Mouse (Mus musculus) hindbrain, embryonic 15.5 days (tissue): Measurements from ENCODE around the gene 4930432K21Rik. TPM values are rescaled to one million over a fixed set of nuclear protein-coding genes. Genes with fewer than 3 reads are reported as not detected.

Experiments used
- ATAC-seq: fragments of 200-750 bp; cut with Nextera tagmentation; 2 replicates; pipeline ENCODE4 v1.8.0; 2017; ENCODE audit warnings: low read depth, moderate number of reproducible peaks, moderate TSS enrichment; ENCODE audit not compliant: low FRiP score
- H3K27ac ChIP-seq: fragments of 300-500 bp; sonication (generic); replicated peaks from 2 replicates; pipeline ENCODE4 v1.5.1; 2015; ENCODE audit warnings: mild to moderate bottlenecking, inconsistent platforms
- H3K27me3 ChIP-seq: fragments of 300-500 bp; sonication (generic); 2 replicates; pipeline ENCODE4 v1.6.1; 2015; ENCODE audit warnings: control low read depth, inconsistent platforms
- H3K36me3 ChIP-seq: fragments of 300-500 bp; sonication (generic); 2 replicates; pipeline ENCODE4 v1.6.1; 2015; ENCODE audit warnings: control low read depth, inconsistent platforms
- H3K4me1 ChIP-seq: fragments of 300-500 bp; sonication (generic); replicated peaks from 2 replicates; pipeline ENCODE4 v1.6.1; 2015; ENCODE audit warnings: control low read depth, inconsistent platforms
- H3K4me2 ChIP-seq: fragments of 300-500 bp; sonication (generic); 2 replicates; pipeline ENCODE4 v1.6.1; 2015; ENCODE audit warnings: moderate library complexity, mild to moderate bottlenecking, inconsistent platforms
- H3K4me3 ChIP-seq: fragments of 300-500 bp; sonication (generic); 2 replicates; pipeline ENCODE4 v1.5.1; 2015; ENCODE audit warnings: mild to moderate bottlenecking, inconsistent platforms
- H3K9ac ChIP-seq: fragments of 300-500 bp; sonication (generic); 2 replicates; pipeline ENCODE4 v1.6.1; 2015; ENCODE audit warnings: inconsistent platforms
- H3K9me3 ChIP-seq: fragments of 300-500 bp; sonication (generic); 2 replicates; pipeline ENCODE4 v1.6.1; 2016; ENCODE audit warnings: control low read depth, inconsistent platforms
- WGBS: fragments of 180-500 bp; shearing (Covaris S2); methylation state at CpG from one replicate; pipeline ENCODE4 v1.1.7; 2015; 5-methylcytosine and 5-hydroxymethylcytosine counted together
- microRNA counts: library from miRNA; unstranded; fragments of <30 nt; microRNA quantifications from one replicate; lab custom pipeline; 2016
- microRNA-seq: library from miRNA; unstranded; fragments of <30 nt; microRNA quantifications from one replicate; pipeline ENCODE4, GENCODE M21; 2016
- polyA plus RNA-seq: library from polyadenylated mRNA; unstranded; fragments of >200 nt; fragmentation: Nextera tagmentation; extraction: Ambion mirVana; gene quantifications from 2 replicates; pipeline ENCODE4 v1.2.1, GENCODE M21; 2015

4930432K21Rik gene
- polyA plus RNA-seq, 1 experiment from 2014 or later: 2.3 TPM

DNA sequence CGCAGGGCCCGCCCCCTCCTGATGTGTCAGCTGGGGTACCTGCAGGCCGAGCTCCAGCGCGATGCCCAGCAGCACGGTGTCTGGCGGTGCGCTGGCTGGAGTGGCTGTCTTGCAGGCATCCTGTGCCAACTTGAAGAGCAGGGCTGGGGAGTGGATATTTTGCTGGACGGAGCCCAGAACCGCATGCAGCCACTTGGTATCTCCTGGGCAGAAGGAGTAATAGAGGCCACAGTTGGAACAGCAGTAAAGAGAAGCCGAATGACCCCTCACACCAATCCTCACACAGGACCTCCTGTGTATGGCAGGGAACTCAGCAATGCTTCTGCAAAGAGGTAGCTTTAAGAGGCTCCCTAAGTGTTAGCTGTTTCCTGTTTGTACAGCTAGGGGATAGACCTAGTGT is 69.4 kb downstream of the 4930432K21Rik start:
- Histone ChIP-seq H3K4me2 (no peak overlapping the region), H3K4me3 (no peak overlapping the region), H3K9me3 (no peaks in the 10 kb centered on the region), H3K4me1 (no peaks in the 10 kb centered on the region), H3K27me3 (no peaks in the 10 kb centered on the region), H3K36me3 (peaks cover 78% of the 10 kb centered on the region), H3K27ac (no peak overlapping the region), H3K9ac (no peak overlapping the region)
- WGBS: 95% methylated on average over 11 of the region's 11 CpGs
- no peak for ATAC-seq

- Histone ChIP-seq H3K4me3 (no peak overlapping the region), H3K27ac (no peak overlapping the region), H3K27me3 (no peaks in the 10 kb centered on the region), H3K9me3 (no peaks in the 10 kb centered on the region), H3K4me1 (no peaks in the 10 kb centered on the region), H3K9ac (no peak overlapping the region), H3K36me3 (peaks cover 78% of the 10 kb centered on the region), H3K4me2 (no peak overlapping the region)
- ATAC-seq: no peak
- 97% methylated on average over 5 of the region's 5 CpGs for WGBS
Observed at GRCm38 (mm10) chr8:84218143-84218542, 70.3 kb downstream of the 4930432K21Rik start.

DNA sequence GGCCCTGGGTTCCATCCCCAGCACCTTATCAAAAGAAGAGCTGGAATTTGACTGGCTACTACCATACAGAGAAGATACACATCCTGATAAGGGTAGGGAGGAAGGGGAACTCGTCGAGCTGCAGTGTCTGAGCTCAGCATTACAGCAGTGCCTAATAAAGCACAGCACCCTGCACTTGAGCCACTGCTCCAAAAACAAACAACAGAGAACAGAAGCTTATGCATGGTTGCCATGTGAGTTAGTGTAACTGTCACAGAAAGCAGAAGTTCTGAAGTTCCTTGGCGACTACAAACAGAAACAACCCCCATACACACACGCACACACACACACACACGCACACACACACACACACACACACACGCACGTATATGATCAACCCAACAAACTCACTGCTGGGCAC is 72.3 kb downstream of the 4930432K21Rik start:
- H3K4me3 ChIP-seq: no peak overlapping the region
- H3K4me2 ChIP-seq: no peak overlapping the region
- H3K4me1 ChIP-seq: no peaks in the 10 kb centered on the region
- no peak overlapping the region for H3K9ac ChIP-seq
- no peak for ATAC-seq
- 89% methylated on average over 7 of the region's 7 CpGs for WGBS
- no peaks in the 10 kb centered on the region for H3K27me3 ChIP-seq
- H3K27ac ChIP-seq: no peak overlapping the region
- peaks cover 86% of the 10 kb centered on the region for H3K36me3 ChIP-seq
- H3K9me3 ChIP-seq: no peaks in the 10 kb centered on the region

MicroRNAs encoded within 50 kb of the gene (microRNA counts, 519-probe panel; counts per million panel counts)
- microRNA mmu-miR-181c (lab: Ali Mortazavi, UCI) (3,211 counts per million, percentile 64 among the panel's probes with 10 or more counts), microRNA mmu-miR-23a (lab: Ali Mortazavi, UCI) (3,558 counts per million, percentile 73 among the panel's probes with 10 or more counts), microRNA mmu-miR-27a (lab: Ali Mortazavi, UCI) (3,744 counts per million, percentile 79 among the panel's probes with 10 or more counts)

Small RNA genes within 50 kb of the gene (microRNA-seq; reads per million reads assigned to microRNA genes)
- gene Gm25110 (not detected), gene Mir181c (12,444 reads per million, percentile 97 among the genes with 10 or more reads in this experiment), gene Mir181d (7,708 reads per million, percentile 93 among the genes with 10 or more reads in this experiment), gene Mir23a (6,024 reads per million, percentile 93 among the genes with 10 or more reads in this experiment), gene Mir24-2 (not detected), gene Mir27a (46.4 reads per million, percentile 42 among the genes with 10 or more reads in this experiment), gene Mir3074-2 (not detected)

Other genes with a start within 250 kb of the 4930432K21Rik start
- 56.8 and 62.0 TPM in 2 replicates for gene Adgrl1, start 247.9 kb upstream of the 4930432K21Rik start, polyA plus RNA-seq
- gene Gm10644, start 192.8 kb upstream of the 4930432K21Rik start, polyA plus RNA-seq: 1.1 TPM in 2 replicates
- 12.8 and 14.7 TPM in 2 replicates for gene Asf1b, start 192.5 kb upstream of the 4930432K21Rik start, polyA plus RNA-seq
- gene Prkaca, start 175.0 kb upstream of the 4930432K21Rik start, polyA plus RNA-seq: 241 and 250 TPM in 2 replicates
- gene Samd1, start 150.4 kb upstream of the 4930432K21Rik start, polyA plus RNA-seq: 6.2 and 7.3 TPM in 2 replicates
- gene 1700067K01Rik, start 146.5 kb upstream of the 4930432K21Rik start, polyA plus RNA-seq: 0.47 and 0.75 TPM in 2 replicates
- gene 2210011C24Rik, start 135.9 kb upstream of the 4930432K21Rik start, polyA plus RNA-seq: 0.41 and 0.70 TPM in 2 replicates
- gene Palm3, start 126.6 kb upstream of the 4930432K21Rik start, polyA plus RNA-seq: 8.6 and 8.8 TPM in 2 replicates
- gene Il27ra, start 105.4 kb upstream of the 4930432K21Rik start, polyA plus RNA-seq: 0.69 and 0.97 TPM in 2 replicates
- 0.51 and 1.2 TPM in 2 replicates for gene Rln3, start 103.0 kb upstream of the 4930432K21Rik start, polyA plus RNA-seq
- gene Gm10643, start 82.9 kb upstream of the 4930432K21Rik start, polyA plus RNA-seq: 0.92 and 1.4 TPM in 2 replicates
- 9.4 and 11.2 TPM in 2 replicates for gene Rfx1, start 81.2 kb upstream of the 4930432K21Rik start, polyA plus RNA-seq
- gene Dcaf15, start 43.3 kb upstream of the 4930432K21Rik start, polyA plus RNA-seq: 19.0 and 22.6 TPM in 2 replicates
- 0.35 and 0.44 TPM in 2 replicates for gene Podnl1, start 22.0 kb upstream of the 4930432K21Rik start, polyA plus RNA-seq
- 41.5 and 47.1 TPM in 2 replicates for gene Cc2d1a, start 89 bp upstream of the 4930432K21Rik start, polyA plus RNA-seq
- 8.0 and 8.7 TPM in 2 replicates for gene Nanos3, start 37.2 kb downstream of the 4930432K21Rik start, polyA plus RNA-seq
- 23.3 and 24.9 TPM in 2 replicates for gene Zswim4, start 89.0 kb downstream of the 4930432K21Rik start, polyA plus RNA-seq
- gene D8Ertd738e, start 101.7 kb downstream of the 4930432K21Rik start, polyA plus RNA-seq: 245 and 260 TPM in 2 replicates
- gene Mri1, start 109.3 kb downstream of the 4930432K21Rik start, polyA plus RNA-seq: 45.6 and 48.4 TPM in 2 replicates
- 23.4 and 24.6 TPM in 2 replicates for gene Ccdc130, start 122.4 kb downstream of the 4930432K21Rik start, polyA plus RNA-seq
- gene Cacna1a, start 240.4 kb downstream of the 4930432K21Rik start, polyA plus RNA-seq: 22.0 and 22.3 TPM in 2 replicates